Mouse (Mus musculus): ENCODE measurements around the gene Spon2.

Spon2 gene

GRCm38 (mm10) chr5:33218081-33218480 is at the start of gene Spon2:
TSS of gene Spon2 (minus strand) at chr5:33218455.
- no peak for DNase-seq

DNA sequence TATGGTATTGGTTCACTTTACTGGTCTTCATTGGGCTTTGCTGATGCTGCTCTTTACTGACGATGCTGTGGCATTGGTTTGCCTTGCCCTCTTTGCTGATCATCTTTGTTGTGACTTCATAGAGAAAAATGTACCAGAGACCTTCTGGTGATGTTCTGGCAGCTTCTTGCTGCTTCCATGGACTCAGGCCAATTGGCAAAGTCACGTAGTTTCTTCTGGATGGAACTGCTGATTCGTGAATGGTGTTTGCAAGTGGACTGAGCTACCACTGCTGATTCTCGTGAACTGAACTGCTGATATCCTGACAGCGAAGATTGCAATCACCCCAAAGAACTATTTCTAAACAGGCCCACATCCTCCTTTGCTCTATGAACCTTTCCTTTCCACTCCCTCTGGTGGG is 36.2 kb upstream of the Spon2 start:
- no peak for DNase-seq

DNA sequence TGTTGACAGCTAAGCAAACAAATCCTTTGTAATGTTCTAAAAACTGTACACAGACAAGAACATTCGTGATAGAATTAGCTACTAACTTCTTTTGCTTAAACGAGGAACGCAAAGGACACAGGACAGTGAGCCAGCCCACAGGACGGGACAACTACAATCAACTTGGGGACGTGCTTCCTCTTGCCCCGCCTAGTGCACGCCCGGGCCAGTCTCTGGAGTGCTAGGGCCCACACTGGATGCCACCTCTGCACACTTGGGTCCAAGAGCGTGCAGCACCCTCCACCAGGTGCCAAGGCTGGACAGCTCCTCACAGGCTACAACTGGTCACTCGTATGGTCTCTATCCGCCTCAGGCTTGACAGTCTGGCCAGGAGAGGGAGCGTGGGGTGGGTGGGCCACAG is 29.9 kb upstream of the Spon2 start:
- DNase-seq = no peak

GRCm38 (mm10) chr5:33247387-33247786 is 29.1 kb upstream of the Spon2 start:
- DNase-seq = peak; percentile 19

GRCm38 (mm10) chr5:33245701-33246100 is 27.4 kb upstream of the Spon2 start:
- DNase-seq = peak; percentile 21

GRCm38 (mm10) chr5:33244377-33244920 is 26.2 kb upstream of the Spon2 start:
- DNase-seq = no peak

DNA sequence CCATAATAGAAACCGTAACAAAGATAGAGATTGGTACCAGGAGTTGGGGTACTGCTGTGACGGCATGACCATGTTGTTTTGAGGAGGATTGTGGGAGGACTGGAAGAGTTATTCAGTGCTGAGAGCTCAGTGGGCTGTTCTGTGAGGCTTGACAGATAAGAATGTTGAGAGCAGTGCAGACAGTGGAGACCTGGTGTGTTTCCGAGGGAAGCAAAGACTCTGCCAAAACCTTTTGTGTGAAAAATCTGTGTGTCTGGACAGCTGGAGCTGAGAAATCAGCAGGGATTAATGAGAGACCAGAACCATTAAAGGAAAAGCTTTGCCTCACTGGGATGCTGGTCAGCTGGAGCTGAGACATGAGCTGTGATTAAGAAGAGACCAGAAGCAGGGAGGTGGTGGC is 21.7 kb upstream of the Spon2 start:
- DNase-seq = no peak

- DNase-seq = no peak
Measured at GRCm38 (mm10) chr5:33239111-33239714, 21.0 kb upstream of the Spon2 start.

DNA sequence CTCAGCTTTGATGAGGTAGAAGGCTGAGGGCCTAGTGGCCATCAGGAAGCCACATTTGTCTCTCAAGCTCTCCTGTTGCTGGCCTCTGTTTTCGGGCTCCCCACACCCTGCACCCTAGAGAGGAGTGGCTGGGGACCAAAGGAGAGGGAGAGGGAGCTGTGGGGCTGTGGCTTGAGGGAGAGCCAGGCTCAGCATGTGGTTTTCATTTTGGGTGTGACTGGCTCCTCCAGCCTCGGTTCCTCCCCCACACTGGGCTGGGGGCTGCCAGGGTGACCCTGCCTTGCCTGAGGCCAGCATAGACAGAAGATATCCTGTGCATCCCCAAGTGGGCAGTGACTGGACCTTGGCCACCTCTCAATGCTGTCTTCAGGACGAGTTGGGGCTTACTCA is 20.0 kb upstream of the Spon2 start:
- no peak for DNase-seq

DNA sequence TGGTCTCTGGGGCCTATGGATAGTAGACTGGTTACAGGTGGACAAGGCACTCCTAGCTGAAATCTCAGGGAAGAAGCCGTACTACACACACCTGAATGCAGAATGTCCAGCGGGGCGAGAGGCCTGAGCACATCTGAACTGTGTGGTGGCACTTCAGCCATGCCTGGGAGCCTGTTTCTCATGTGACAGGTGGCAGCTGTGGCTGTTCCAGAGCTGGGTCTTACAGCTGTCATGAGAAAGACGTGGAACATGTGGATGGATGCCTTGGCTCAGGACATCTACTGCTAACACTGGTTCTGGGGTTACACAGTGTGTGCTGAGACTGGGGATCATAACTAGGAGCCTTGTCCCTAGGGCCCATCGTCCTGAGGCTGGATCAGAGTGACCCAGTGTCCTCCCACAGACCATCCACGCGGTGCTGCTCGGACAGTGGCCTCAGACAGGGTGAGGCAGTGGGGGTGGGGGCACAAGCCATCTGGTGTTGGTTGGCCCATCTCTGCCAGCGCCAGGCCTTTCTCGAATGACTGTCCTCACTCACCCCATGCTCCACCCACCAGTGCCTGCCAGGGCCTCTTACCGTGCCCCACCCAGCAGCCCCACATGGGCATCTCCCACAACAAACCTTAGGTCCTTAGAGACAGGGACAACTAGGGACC is 19.5 kb upstream of the Spon2 start:
- no peak for DNase-seq

DNA sequence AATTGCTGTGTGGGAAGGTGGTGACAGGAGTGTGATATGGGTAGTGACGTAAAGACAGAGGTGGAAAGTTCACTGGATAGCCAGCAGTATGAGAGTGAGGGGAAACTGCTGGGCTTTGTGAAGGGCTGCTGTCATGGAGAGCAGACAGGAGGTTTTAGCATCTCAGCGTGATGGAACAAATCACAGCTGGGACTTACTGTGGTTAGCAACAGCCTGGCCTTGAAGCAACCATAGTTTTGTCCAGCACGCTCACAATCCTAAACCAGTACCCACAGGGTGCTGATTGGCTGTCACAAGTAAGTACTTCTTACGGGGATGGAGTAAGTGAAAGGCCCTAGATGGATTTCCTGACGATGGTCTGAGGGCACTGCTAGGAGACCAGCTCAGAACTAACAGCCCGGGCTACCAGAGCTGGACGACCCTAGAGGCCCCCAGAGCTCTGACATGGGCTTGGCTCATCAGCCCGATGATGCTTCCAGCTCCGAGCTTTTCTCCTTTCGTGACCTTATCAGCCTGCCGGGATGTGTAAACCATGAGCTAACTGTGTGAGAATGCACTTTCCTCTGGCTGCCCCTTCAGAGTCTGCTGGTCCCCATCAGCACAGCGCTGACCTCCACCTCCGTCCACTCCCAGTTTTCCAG is 16.3 kb upstream of the Spon2 start:
- DNase-seq = no peak

GRCm38 (mm10) chr5:33232791-33233190 is 14.5 kb upstream of the Spon2 start:
- DNase-seq = no peak

- no peak for DNase-seq
Measured at GRCm38 (mm10) chr5:33230285-33230684, 12.0 kb upstream of the Spon2 start.

DNA sequence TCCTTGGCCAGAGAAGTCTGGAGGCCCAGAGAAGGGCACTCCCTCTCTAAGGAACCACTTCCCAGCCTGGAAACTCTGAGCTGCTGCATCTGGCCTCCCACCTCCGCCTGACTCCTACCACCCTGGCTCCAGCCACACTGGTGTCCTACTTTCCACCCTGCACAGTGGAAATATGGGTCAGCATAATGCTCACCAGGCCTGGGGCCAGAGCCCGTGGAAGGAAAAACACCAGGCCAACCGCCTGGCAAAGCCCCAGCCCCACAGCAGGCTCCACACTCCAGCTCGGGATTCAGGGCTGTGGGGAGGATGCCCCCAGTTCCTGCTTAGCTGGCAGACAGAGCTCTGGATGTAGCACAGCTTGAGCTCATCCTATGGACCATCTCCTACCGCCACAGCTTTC is 10.2 kb upstream of the Spon2 start:
- DNase-seq = peak; percentile 47

GRCm38 (mm10) chr5:33225673-33226072 is 7.4 kb upstream of the Spon2 start:
- DNase-seq = no peak

DNA sequence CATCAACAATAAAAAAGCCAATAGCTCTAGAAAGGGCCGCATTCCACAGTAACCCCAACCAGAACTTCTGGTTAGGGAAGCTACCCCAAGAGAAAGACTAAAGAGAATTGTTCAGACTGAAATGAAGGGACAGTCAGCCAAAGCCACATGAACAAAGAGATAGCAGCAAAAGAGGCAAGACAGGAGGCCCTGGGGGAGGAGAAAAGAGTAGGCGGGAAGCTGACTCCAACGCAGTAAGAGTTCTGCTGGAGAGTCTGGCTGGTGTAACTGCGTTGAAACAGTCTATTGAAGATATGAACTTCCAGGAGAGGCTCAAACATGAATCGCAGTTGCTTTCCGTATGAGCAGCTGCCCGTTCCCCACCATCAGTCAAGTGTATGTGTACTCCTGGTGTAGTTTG is 6.2 kb upstream of the Spon2 start:
- no peak for DNase-seq

DNA sequence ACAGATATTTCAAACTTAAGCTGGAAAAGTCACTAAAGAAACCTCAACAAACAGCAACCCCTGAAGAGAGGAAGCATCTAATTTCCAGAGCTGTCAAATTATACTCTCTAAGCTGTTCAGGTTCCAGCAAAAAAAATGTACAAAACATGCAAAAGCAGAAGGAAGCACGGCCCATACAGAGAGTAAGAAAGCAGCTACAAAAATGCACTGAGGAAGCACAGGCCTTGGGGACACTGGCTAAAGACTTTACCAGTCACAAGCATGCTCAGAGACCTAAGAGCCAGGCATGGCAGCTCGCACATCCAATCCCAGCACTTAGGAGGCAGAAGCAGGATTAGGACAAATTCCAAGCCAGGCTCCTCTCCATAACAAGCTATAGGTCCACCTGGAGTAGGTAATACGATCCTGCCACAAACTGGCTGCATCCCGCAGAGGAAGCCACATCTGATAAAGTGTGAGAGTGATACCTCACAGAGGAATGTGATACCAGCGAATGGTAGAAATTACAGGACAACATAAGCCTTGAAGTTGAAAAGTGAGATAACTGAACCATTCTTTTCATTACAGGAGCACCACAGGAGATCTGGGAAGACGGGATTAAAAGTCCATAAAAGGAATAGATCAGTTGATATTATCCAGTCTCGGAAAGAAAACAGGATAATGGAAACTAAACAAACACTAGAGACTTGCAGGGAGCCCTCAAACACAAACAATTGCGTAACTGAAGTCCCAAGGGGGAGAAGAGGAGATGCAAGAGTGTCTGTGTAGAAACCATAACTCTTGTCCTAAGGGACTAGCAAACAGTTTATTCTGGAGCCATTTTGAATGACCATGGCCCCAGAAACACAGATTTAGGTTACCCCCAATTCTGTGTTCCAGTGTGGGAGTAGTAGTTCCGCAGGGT is 4.8 kb upstream of the Spon2 start:
- no peak for DNase-seq

DNA sequence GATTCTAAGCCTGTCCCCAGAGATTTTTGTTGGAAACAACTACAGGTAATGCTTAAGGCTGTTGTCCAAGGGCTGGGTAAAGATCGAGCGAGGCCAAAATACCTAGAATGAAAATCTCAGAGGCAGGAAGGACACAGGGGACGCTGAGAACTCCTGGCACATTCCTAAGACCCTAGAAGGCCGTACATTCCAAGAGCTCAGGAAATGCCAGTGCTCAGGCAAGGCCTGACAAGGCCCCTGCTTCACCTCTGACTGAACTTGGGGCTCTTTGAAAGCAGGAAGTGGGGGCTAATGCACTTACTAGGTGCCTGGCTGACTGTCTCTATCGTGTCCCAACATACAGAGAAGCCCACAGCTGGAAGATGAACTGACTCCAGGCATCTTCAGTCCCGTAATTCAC is 4.1 kb upstream of the Spon2 start:
- DNase-seq = no peak

DNA sequence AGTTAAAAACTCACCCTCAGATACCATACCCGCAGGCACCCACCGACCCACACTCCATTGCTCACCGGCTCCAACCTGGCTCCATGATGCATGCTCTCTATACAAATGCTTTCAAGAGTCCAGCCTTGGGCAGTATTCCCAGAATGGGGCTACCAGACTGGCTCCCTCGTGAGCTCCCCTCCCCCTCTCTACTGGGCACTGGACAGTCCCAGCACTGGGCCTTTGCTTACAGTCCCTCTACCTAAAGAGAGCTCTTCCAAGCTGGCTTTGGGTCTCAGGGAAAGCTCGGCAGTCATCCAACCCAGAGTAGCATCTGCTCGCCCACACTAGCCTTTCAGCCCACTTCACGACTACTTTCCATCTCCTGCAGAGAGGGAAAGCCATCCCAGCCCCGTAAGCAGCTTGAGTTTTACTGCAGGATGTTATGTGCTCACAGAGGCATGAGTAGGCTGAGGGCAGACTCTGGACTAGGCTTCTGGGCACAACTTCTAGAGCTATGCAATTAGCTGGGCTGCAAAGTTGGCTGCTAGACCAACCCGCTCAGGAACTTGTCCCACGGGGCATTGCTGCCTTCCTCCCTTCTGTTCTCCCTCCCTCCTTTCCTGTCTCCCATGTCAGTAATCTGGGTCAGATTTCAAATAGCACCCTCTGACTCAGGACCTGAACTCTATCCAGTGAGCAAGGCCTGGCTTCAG is 2.2 kb upstream of the Spon2 start:
- DNase-seq = peak; percentile 70

- no peak for DNase-seq
Measured at GRCm38 (mm10) chr5:33219831-33220230, 1.6 kb upstream of the Spon2 start.

- DNase-seq = no peak
Measured at GRCm38 (mm10) chr5:33218746-33219449, 643 bp upstream of the Spon2 start.

DNA sequence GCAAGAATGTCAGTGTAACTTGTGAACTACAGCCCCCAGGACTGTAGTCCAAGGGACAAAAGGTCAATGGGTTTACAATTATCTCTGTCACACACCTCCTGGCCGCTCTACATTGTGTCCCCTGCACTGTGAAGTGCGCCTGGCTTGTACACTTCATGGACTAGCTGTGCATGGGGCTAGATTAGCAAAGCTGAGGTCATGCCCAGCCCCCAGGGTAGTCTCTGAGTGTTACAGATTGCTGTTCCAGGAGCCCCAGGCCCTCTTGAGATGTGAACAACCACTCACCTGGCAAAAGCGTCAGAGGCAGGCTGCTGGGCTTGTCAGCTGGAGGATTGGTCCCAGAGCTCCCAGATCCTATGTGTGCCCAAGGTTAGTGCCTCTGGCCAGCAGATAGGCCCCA is 592 bp downstream of the Spon2 start:
- no peak for DNase-seq
